Mouse (Mus musculus) spleen, adult 12 weeks (tissue): ENCODE measurements around the gene Rack1.

Experiments
- DNase-seq: peaks from one replicate; pipeline ENCODE4 v3.0.0; 2022; ENCODE audit warnings: low spot score

Gene Rack1

DNA sequence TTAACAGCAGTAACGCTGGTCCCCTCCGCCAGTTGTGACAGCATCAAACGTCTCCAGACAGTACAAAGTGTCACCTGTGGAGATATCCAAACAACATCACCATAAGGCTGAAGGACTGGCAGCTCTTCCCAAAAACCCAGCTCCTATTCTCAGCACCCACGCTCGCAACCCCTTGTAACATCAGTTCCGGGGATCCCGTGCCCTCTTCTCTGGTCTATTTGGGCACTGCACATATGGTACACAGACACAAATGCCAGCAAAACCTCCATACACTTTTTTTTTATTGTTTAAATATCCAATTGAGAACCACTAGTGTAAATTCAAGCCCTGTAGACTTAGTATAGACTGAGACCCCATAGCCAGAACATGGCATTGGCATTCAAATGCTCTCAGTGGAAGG is 4.9 kb upstream of the Rack1 start:
- DNase-seq = no peak

DNA sequence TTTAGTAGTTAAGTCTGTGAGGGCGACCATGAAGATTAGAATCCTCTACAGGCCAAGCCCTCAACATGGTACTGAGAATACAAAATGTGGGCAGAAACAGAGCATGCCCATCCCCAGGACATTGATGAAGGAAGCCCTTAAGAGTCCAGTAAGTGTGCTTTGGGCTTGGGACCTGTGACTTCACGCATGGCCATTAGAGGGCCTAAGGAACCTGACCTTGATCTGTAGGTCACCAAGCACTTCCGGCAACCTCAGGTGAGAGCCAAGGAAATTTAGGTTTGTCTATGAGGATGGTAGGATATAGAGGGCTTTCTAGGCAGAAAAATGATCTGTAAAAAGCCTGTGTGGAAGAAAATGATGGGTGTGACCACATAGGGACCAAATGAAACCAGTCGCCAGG is 3.8 kb upstream of the Rack1 start:
- DNase-seq = no peak

DNA sequence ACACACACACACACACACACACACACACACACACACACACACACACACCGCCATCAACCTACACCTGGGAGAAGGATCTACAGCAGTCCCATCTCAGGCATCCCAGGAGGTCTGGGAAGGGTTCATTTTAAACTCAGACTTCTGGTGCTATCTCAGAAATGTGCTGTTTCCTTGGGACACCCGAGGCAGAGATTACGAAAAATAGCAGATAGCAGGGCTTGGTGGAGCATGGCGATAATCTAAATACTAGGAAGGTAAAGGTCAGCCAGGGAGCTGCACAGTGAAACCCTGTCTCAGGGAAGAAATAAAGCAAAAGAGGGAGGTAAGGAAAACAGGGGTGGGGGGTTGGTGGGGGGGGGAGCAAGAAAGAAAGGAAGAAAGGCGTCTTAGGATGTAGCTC is 2.8 kb upstream of the Rack1 start:
- DNase-seq = no peak

DNA sequence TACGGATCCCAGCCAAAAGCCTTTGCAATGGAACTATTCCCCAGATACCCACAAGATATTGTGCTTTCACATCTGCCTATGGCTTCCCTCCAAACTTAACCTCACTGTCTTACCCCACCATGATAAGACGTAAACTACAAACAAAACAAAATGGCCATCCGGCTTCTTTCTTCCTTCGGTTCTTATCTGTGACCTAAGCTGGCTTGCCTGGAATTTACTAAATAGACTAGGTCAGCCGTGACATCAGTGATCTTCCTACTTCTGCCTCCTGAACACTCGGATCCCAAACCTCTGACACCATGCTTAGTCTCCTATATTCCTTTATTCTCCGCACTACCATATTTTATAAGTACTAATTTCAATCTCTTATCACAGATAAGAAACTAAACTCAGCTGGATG is 1.8 kb upstream of the Rack1 start:
- no peak for DNase-seq

DNA sequence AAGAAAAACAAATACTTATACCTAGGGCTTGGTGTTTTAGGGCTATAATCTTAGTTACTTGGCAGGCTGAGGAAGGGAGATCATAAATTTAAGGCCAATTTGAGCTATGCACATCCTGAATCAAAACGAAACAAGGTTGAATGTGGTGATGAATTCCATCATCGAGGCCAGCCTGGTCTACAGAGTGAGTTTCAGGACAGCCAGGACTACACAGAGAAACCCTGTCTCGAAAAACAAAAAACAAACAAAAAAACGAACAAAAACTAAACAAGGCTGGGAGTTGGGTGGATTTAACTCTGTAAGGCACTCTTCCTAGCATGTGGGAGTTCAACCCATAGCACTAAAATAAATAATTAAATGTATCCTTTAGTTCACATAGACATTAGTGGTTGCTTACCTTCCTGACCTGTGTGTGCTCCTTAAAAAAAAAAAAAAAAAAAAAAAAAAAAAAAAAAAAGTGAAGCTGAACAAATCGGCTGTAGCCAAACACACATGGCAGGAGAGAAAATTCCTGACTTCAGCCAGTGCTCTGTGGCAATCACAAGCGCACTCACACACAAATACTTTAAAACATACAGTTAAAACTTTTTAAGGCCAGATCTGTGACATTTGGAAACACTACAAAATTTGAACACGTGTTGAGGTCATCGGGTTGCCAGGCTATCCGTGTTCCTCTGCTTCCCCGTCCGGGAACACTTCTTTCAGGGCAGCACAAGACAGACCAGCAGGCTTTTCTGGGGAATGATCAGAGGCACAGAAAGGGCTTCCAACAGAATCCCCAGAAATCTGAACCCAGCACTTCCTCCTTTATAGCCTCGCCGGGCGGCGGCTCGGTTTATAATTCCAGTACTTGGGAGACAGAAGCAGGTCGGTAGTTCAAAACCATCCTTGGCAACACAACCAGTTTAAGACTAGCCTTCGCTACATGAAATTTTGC is 880 bp upstream of the Rack1 start:
- no peak for DNase-seq

DNA sequence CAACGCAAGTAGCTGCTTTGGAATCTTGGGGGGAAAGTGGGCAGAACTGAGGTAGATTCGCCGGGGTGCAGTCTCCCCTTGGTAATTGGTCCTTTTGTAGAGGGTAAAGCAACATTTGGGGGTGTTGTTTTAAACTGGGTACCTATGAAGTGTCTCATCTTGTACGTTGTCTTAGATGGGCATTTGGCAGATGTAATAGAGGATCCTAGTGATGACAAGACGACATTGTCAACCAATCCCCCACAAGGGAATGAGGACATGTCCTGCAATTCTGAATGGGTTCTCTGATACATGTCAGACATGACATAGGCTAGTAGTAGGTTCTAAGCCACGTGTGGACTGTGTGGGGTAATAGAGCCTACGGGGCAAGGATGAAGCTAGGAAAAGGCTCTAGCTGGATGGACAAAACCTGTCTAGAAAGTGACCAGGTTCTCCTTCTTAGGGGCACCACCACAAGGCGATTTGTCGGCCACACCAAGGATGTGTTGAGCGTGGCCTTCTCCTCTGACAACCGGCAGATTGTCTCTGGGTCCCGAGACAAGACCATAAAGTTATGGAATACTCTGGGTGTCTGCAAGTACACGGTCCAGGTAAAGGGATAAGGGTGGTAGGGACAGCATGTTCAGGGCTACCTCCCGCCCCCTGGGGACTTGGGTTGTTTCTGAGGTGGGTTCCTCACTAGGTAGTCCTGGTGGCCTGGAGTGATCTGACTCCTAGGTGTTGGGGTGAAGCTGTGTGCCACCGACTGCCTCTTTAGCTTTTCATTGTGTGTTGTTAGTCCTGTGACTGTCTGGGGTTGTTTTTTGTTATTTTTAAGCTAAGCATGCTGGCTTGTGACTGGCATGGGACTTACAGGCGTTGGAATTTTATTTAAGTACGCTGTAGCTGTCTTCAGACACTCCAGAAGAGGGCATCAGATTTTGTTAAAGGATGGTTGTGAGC is 2.0 kb downstream of the Rack1 start:
- DNase-seq = no peak

DNA sequence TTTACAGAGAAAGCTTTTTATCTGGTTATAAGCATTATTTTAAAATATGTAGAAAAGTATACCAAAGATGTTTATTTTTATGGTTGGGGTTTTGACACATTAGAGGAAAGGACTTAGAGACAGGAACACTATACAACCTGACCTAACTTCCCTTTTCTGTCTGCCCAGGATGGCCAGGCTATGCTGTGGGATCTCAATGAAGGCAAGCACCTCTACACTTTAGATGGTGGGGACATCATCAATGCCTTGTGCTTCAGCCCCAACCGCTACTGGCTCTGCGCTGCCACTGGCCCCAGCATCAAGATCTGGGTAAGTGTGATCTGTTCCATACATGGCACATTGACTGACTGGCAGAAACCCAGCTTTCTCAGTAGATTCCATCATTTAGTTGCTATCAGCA is 3.9 kb downstream of the Rack1 start:
- no peak for DNase-seq

DNA sequence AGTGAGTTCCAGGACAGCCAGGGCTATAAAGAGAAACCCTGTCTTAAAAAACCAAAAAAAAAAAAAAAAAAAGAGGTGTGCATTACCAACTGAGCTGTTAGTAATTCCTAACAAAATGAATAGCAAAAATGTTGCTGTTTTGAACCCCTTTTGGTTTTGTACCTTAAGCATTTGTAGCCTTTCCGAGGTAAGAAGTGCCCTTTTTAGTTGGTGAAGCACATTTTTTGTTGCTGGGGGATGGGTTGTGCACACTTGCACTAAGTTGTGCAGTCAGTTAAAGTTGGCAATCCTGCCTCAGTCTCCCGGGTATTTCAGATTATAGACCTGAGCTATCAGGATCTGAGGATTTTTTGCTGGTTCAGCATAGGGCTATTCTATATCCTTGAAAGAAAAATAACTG is 4.8 kb downstream of the Rack1 start:
- no peak for DNase-seq

DNA sequence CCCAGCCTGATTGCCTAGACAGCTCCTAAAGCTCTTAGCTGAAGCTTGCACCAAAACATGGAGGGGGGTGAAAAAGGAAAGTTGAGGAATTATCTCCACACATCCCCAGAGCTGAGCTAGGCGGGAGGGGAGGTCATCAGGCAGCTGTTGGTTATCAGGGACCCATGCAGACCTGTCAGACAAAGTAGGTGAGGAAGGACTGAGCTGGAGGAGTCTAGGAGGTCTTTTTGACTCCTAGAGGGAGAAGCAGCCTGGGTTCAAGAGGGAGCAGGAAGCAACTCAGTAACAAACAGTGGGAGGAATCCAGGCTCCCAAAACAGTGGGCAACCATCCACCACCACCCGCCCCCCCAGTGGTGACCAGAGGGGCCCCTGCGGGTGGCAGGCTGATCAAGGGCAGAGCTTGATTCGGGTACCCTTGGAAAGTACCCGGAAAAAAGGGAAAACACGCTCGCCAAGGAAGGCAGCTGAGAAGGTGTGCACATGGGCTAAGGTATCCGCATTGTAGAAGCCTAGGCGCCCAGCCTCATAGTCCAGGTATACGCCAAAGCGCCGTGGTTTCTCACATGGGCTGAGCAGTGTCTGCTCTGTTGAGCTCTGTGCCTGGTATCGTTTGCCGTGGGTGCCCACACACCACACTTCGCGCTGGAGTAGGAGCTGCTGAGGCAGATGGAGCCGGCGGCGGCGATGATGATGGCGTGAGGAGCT is 6.9 kb downstream of the Rack1 start:
- no peak for DNase-seq

DNA sequence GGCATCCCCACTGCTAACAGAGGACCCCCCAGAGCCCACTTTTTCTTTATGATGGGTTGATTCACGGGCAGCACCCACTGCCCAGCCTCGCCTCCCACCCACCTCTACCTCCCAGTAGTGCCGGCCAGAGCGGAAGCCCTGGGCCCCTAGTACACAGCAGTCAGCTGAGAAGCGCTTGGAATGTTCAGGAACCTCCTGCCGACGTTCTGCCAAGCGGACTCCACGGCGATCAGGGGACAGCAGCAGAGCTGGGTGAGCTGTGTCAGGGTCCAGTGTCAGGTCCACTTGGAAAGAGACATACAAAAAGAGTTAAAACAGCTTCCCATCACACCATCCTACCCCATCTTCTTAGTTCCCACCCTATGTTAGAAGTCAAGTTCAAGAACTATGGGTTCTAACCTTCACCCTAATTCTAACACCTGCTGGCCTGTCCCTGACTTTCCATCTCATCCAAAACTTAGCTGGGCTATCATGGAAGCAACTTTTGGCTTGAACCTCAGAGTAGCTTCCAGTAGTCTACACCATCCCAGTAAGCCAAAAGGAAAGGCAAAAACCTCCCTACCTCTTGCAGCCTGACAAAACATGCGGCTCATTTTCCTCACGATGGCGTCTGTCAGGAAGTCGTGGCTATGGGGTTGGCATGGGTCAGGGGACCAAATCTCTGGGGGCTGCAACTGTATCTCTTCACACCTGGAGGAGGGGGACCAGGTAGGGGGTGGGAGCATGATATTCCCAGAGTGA is 7.6 kb downstream of the Rack1 start:
- no peak for DNase-seq

DNA sequence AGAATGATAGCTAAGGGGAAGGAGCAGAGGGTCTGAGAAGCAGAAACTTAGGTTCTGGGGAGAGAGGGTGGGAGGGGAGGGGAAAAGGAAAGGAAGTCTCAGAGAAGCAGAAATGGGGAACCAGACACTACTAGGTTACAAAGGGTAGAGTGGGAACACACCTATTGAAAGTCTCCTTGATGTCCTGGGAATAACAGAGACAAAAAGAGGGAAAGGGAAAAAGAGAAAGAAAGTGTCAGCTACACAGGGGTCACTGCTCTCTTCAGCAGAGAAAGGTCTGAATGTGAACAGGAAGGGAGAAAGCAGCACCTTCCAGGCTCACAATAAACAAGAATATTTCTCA is 8.1 kb downstream of the Rack1 start:
- DNase-seq = no peak

DNA sequence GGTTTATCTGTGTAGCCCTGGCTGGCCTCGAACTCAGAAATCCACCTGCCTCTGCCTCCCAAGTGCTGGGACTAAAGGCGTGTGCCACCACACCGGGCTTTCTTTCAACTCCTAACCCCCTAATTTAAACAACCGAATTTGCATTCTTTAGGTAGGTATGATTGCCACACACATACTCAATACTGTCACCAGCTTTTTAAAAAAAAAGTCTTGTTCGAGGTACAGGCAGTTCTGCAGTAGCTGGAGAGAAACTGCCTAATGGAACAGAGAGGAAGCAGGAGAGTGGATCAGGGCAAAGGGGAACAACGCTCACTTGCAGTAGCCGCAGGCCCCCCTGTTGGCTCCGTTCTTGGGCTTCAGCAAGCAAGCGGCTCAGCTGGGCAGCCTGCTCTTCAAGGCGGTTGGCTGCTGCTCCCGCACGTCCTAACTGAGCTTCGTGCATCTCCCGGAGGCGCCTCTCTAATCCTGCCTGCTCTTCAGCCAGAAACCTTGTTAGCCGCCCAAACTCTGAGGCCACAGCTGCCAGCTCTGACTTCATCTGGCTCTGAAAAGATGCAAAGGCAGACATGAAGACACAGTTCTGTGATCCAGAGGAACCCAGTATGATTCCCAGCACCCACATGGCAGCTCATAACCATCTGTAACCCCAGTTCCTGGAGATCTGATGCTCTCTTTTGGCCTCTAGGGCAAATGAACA is 8.8 kb downstream of the Rack1 start:
- no peak for DNase-seq

DNA sequence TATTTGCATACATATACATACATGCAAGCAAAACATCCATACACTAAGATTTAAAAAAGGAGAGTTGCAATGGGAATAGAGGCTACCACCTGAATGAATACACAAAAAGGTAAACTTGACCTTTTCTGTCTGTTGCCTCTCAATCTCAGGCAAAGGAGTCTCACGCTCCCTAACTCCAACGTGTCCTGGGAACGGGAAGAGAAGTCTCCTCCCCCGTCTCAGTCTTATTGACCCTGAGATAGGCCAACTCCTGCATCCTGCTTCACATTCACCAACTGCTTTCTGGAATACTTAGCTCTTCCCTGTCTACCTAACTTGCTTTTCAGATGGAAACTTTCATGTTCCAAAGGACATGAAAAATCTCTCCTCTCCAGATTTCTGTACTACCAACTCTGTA is 9.3 kb downstream of the Rack1 start:
- DNase-seq = no peak

DNA sequence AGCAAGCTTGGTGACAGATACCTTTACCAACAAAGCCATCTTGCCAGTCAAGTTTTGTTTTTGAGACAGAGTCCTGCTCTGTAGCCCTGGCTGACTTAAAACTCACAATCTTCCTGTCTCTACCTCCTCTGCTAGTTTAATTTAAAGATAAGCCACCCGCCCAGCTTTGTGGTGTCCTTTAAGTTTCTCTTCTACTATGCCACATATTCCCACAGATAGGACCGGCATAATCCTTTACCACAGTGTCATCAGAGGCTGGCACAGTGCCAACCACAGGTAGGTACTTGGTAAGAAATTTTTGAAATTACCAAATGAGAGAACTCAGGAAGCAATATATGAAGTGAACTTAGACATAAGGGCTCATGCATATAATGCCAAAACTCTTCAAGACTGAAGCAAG is 10.0 kb downstream of the Rack1 start:
- no peak for DNase-seq

DNA sequence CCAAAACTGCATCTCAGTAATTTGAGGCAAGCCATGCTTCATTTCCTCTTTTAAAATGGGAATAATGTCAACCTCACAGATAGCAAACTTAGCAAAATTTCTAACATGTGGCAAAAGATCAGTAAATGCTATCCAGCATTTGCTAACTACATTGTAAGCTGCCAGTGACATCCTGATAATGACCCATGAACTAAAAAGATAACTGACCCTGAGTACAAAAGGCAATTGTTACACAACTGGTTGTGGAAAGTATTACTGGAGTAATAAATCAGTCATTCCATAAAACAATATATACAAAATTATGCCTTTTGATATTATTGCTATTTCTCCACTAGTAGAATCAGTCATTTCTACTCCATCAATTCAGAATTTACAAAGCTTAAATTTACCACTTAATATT is 13.7 kb downstream of the Rack1 start:
- DNase-seq = no peak

DNA sequence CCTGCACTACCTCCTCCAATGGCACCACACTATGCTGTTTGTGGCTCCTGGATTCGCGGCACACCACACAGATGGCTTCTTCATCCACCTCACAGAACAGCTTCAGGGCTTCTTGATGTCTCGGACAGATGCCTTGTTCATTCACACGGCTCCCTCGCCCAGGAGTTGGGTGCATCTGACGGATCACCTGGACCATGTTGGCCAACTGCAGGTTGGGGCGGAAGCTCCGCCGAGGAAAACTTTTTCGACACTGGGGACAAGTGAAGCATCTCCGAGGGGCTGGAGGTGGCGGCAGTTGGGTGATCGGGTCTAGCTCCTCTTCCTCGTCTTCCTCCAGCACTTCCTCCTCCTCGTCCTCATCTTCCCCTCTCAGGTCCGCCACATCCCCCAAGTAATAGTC is 15.7 kb downstream of the Rack1 start:
- DNase-seq = no peak

DNA sequence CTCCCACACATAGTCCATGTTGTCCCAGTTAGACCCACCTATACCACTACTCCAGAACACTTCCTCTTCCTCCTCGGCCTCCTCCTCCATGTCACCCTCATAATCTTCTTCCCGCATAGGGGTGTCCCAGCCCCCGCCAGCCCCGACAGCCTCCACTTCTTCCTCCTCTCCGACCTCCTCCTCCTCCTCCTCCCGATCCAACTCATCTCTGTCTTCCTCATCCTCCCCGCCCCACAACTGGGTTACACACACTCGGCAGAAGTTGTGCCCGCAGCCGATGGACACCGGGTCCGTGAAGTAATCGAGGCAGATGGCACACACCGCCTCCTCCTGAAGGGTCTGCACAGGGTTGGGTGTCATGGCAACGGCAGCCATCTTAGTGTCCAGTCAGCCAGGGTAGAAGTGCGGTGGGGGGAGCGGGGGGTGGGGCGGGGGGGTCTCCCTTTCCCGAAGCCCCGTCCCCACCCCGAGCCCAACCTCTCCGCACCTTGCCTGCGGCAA is 16.2 kb downstream of the Rack1 start:
- DNase-seq = no peak

DNA sequence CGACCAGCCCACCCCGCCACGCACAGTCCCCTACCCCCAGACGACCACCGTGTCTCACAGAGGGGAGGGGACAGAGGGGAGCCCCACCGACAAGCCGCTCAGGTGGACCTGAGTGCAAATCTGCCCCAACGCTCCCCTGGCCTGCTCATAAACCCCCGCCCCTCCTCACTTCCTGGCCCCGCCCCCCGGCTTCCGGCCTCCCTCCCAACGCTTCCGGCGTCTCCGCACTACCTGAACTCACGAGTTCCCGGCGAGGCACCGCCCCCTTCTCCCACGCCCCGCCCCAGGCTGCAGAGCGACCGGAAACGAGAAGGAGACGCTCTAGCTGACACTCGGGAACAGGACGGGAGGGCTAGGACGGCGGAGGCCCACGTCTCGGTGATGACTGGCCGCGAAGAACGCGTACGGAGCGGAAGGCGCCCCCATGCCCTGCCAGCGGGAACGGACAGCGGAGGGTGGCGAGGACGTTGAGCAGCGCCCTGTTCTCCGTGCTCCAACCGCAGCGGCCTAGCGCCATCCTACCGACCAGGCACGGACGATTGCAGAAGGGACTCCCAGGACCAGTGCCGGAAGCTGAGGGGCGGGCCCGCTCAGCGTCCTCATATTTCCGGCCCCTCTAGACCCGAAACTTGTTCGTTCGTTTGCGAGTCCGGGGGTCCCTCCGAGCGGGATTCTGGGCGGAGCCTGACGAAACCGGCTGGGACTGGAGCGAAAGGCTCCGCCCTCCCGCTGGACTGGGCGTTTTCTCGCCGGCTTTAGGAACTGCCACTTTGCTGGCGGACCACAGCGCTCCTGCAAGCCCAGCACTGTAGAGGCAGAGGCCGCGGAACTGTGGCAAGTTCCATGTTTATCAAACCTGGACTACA is 16.9 kb downstream of the Rack1 start, which contains the start of gene Trim41:
Gene Trim41 (minus strand): TSS at position 554 of the 866 bp plus-strand sequence.
- DNase-seq = peak; percentile 99

DNA sequence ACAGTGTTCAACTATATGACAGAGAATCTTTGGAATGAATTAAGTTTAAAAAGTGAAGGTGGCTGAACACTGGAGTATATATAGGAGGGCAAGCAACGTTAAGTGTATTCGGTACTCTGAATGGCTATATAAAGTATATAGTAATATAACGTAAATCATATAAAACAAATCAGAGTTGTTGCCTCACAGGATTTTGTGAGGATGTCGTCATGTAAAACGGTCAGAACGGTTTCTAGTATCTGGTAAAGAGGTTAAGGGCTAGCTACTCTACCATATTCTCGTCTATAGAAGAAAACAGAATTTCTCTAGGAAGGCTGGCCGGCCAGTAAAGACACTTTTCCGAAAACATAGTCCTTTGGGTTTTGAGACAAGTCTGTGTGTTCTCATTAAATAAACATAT is 17.7 kb downstream of the Rack1 start:
- DNase-seq = no peak

DNA sequence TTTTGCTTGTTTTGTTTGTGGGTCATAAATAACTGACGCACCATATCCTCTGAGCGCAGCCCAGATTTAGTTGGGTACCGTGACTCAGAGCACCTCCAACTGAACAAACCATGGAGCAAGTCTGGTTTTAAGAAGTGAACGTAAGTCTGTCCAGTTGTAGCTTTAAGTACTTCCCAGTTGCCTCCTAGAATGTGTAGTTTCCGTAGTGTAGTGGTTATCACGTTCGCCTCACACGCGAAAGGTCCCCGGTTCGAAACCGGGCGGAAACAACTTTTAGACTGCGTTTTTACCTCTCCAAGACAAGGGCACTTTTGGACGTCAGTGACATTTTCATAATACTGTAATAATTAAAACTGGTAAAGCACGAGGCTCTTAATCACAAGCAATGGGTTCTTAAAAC is 18.2 kb downstream of the Rack1 start:
- DNase-seq = peak; percentile 85
